Mouse (Mus musculus) limb, embryonic 14.5 days (tissue): ENCODE measurements around the gene Mycl. TPM values are rescaled to one million over a fixed set of nuclear protein-coding genes. Genes with fewer than 3 reads are reported as not detected.

Experiments used
- ATAC-seq: fragments of 200-750 bp; cut with Nextera tagmentation; 2 replicates; pipeline ENCODE4 v1.8.0; 2017; ENCODE audit warnings: low read depth, moderate number of reproducible peaks, moderate TSS enrichment; ENCODE audit not compliant: low FRiP score
- DNase-seq: peaks from one replicate; pipeline ENCODE4 v3.0.0-alpha.2; 2015; ENCODE audit warnings: low spot score
- H3K27ac ChIP-seq: fragments of 300-500 bp; sonication (generic); replicated peaks from 2 replicates; pipeline ENCODE4 v1.5.1; 2014; ENCODE audit warnings: low read depth, mild to moderate bottlenecking, low read length, moderate library complexity, mixed read lengths
- H3K27me3 ChIP-seq: fragments of 300-500 bp; sonication (generic); 2 replicates; pipeline ENCODE4 v1.6.1; 2014; ENCODE audit warnings: low read length, mixed read lengths; ENCODE audit not compliant: control insufficient read depth, insufficient read depth
- H3K36me3 ChIP-seq: fragments of 300-500 bp; sonication (generic); 2 replicates; pipeline ENCODE4 v1.6.1; 2014; ENCODE audit warnings: mild to moderate bottlenecking, low read length, moderate library complexity, mixed read lengths; ENCODE audit not compliant: control insufficient read depth, insufficient read depth
- H3K4me1 ChIP-seq: fragments of 300-500 bp; sonication (generic); 2 replicates; pipeline ENCODE4 v1.6.1; 2014; ENCODE audit warnings: antibody characterized with exemption, low read length, mixed read lengths; ENCODE audit not compliant: control insufficient read depth, insufficient read depth
- H3K4me2 ChIP-seq: fragments of 300-500 bp; sonication (generic); replicated peaks from 2 replicates; pipeline ENCODE4 v1.6.1; 2014; ENCODE audit warnings: low read depth, mild to moderate bottlenecking, low read length, moderate library complexity; ENCODE audit not compliant: severe bottlenecking
- H3K4me3 ChIP-seq: fragments of 300-500 bp; sonication (generic); replicated peaks from 2 replicates; pipeline ENCODE4 v1.5.1; 2014; ENCODE audit warnings: low read length
- H3K9ac ChIP-seq: fragments of 300-500 bp; sonication (generic); 2 replicates; pipeline ENCODE4 v1.6.1; 2014; ENCODE audit warnings: mild to moderate bottlenecking, low read depth, low read length, moderate library complexity; ENCODE audit not compliant: severe bottlenecking
- H3K9me3 ChIP-seq: fragments of 300-500 bp; sonication (generic); 2 replicates; pipeline ENCODE4 v1.6.1; 2016; ENCODE audit warnings: low read length; ENCODE audit not compliant: control insufficient read depth
- POLR2A ChIP-seq: fragments of 200-500 bp; IDR thresholded peaks from 2 replicates; pipeline ENCODE4 v1.8.0; 2012; ENCODE audit warnings: inconsistent platforms, mild to moderate bottlenecking, moderate library complexity, borderline replicate concordance; ENCODE audit not compliant: insufficient read depth, insufficient read length; ENCODE audit errors: extremely low read depth
- WGBS: fragments of 180-500 bp; shearing (Covaris S2); extraction: QIAGEN DNeasy Blood & Tissue Kit; methylation state at CpG from one replicate; pipeline ENCODE4 v1.1.7; 2014; 5-methylcytosine and 5-hydroxymethylcytosine counted together
- polyA plus RNA-seq, 2 experiments: library from polyadenylated mRNA; depleted of rRNA in 1 of 2; stranded (reverse) in 1 of 2; unstranded in 1 of 2; fragments of >200 nt; fragmentation: Nextera tagmentation in 1 of 2; extraction: Ambion mirVana in 1 of 2; gene quantifications; 2 replicates each; pipeline versions ENCODE4 v1.2.1 to v1.2.3; 2012 to 2014

Gene Mycl
- polyA plus RNA-seq (2012; rRNA removed) (24.6 and 26.2 TPM in 2 replicates), polyA plus RNA-seq (2014; fragmentation: Nextera tagmentation; extraction: Ambion mirVana) (39.2 and 41.1 TPM in 2 replicates)

GRCm38 (mm10) chr4:122995404-122996220 is at the start of gene Mycl:
Gene Mycl (plus strand): TSS chr4:122995652.
- H3K9me3 ChIP-seq, result no peaks in the 10 kb centered on the region
- peaks cover 13% of the 10 kb centered on the region for H3K4me1 ChIP-seq
- no peak for TF ChIP-seq POLR2A
- 0 out of 2 replicates have a peak, but pooled peaks cover 6% of the 10 kb centered on the region for H3K36me3 ChIP-seq
- H3K27ac ChIP-seq, result peak within 1 kb of the TSS; percentile 75
- H3K4me2 ChIP-seq, result peak within 1 kb of the TSS; percentile 97
- H3K27me3 ChIP-seq, result no peaks in the 10 kb centered on the region
- WGBS, result 1% methylated on average over 33 of the region's 69 CpGs
- H3K4me3 ChIP-seq, result peak within 1 kb of the TSS; percentile 79
- H3K9ac ChIP-seq, result peak within 1 kb of the TSS; percentile 82
- peak; percentile 84 for DNase-seq
- peak; percentile 71 for ATAC-seq

- DNase-seq, result no peak
- H3K9me3 ChIP-seq, result no peaks in the 10 kb centered on the region
- WGBS, result 96% methylated on average over 3 of the region's 3 CpGs
- TF ChIP-seq POLR2A, result no peak
- ATAC-seq, result no peak
- H3K4me1 ChIP-seq, result no peaks in the 10 kb centered on the region
- H3K36me3 ChIP-seq, result peaks cover 25% of the 10 kb centered on the region
- no peaks in the 10 kb centered on the region for H3K27me3 ChIP-seq
- H3K4me2 ChIP-seq, result no peak overlapping the region
- no peak overlapping the region for H3K9ac ChIP-seq
- no peak overlapping the region for H3K4me3 ChIP-seq
- no peak overlapping the region for H3K27ac ChIP-seq
Observed at GRCm38 (mm10) chr4:122947223-122947622, 48.2 kb upstream of the Mycl start.

- WGBS, result 87% methylated on average over 8 of the region's 8 CpGs
- no peaks in the 10 kb centered on the region for H3K27me3 ChIP-seq
- H3K4me3 ChIP-seq, result no peak overlapping the region
- DNase-seq, result no peak
- no peaks in the 10 kb centered on the region for H3K4me1 ChIP-seq
- no peaks in the 10 kb centered on the region for H3K9me3 ChIP-seq
- ATAC-seq, result no peak
- H3K36me3 ChIP-seq, result peaks cover 26% of the 10 kb centered on the region
- TF ChIP-seq POLR2A, result no peak
- H3K4me2 ChIP-seq, result no peak overlapping the region
- H3K27ac ChIP-seq, result no peak overlapping the region
- no peak overlapping the region for H3K9ac ChIP-seq
Observed at GRCm38 (mm10) chr4:122949096-122949495, 46.4 kb upstream of the Mycl start.

GRCm38 (mm10) chr4:122954680-122955411 is 40.6 kb upstream of the Mycl start:
- WGBS, result 70% methylated on average over 4 of the region's 5 CpGs
- H3K36me3 ChIP-seq, result peaks cover 20% of the 10 kb centered on the region; the same call in 1 of the 2 replicates
- no peak overlapping the region for H3K9ac ChIP-seq

More at GRCm38 (mm10) chr4:122954680-122955411, 40.6 kb upstream of the Mycl start:
- H3K27ac ChIP-seq, result 0 out of 2 replicates have a peak overlapping the region, but pooled peaks have one; percentile 29
- no peak for TF ChIP-seq POLR2A
- H3K4me1 ChIP-seq, result peaks cover 28% of the 10 kb centered on the region
- H3K27me3 ChIP-seq, result no peaks in the 10 kb centered on the region
- no peaks in the 10 kb centered on the region for H3K9me3 ChIP-seq
- 0 out of 2 replicates have a peak overlapping the region, but pooled peaks have one; percentile 9 for H3K4me3 ChIP-seq
- H3K4me2 ChIP-seq, result peak overlapping the region; percentile 33
- no peak for DNase-seq
- ATAC-seq, result peak; percentile 17; the same call in 1 of the 2 replicates
